Mouse (Mus musculus): ENCODE measurements around the gene Klhdc9. TPM values are rescaled to one million over a fixed set of nuclear protein-coding genes. Genes with fewer than 3 reads are reported as not detected.

Gene Klhdc9
- under 1 TPM; 0.74 to 0.83 TPM for total RNA-seq (2021)
- long read RNA-seq, experiment 1, partial matches to known transcripts: 0 of 2 reads
- long read RNA-seq, experiment 1, other reads (novel, unspliced or antisense): 1 of 2 reads
- long read RNA-seq, experiment 2, partial matches to known transcripts: 0 of 3 reads
- long read RNA-seq, experiment 2, other reads (novel, unspliced or antisense): 1 of 3 reads

DNA sequence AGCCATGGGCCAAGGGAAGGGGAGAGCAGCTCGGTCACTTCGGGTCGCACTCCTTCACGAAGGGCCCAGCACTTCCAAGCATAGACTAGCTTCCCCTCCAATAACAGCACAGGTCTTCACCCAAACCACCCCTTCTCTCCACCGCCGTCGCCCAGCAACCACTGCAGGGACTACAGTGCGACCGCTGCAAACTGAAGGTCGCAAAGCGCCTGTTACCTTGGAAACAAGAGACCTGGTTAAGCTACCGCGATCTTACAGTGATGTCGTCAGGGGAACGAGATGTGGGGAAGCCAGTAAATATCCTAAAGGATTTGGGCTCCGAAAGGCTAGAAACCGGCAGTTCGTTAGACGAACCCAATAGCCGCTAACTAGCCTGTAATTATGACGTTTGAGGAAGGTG lies at the start of gene Klhdc9:
Gene Klhdc9 (minus strand): TSS at position 143 of the 400 bp plus-strand sequence.
- DNase-seq (ENCODE audit: low spot score in 2 of 2): peak; percentile 68 to 87

DNA sequence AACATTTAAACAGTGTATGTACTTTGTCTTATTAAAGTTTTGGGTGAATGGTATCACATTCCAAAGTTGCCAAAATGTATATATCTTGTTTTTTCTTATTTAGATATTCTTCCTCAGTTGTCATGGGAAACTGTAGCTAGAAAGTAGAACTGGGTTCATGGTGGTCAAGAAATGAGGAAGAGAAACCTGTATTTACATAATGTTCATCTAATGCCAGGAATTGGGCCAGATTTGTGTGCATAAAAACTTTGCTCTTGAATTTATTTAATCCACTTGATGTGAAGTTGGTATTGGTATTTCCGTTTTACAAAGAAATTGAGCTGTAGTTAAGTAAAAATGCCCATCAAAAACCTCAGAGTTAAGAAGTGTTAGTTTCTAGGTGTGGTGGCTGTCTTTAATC lies 49.6 kb upstream of the Klhdc9 start:
- DNase-seq (ENCODE audit: low spot score in 2 of 2): no peak

DNA sequence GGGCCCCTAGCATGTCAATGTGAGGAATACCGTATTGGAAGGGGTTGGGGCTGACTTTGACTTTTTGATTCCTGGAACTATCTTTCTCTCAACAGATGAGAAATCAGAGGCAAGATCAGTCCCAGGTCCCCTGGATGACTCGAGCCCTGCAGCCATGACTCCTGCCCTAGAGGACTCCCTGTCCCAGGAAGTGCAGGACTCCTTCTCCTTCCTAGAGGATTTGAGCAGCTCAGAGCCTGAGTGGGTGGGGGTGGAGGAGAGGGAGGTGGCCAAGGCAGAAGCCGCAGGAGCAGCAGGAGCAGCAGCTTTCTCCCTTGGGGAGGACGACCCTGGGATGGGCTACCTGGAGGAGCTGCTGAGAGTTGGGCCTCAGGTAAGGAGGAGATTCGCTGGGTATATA lies 46.7 kb upstream of the Klhdc9 start:
- no peak for DNase-seq (ENCODE audit: low spot score in 2 of 2)

DNA sequence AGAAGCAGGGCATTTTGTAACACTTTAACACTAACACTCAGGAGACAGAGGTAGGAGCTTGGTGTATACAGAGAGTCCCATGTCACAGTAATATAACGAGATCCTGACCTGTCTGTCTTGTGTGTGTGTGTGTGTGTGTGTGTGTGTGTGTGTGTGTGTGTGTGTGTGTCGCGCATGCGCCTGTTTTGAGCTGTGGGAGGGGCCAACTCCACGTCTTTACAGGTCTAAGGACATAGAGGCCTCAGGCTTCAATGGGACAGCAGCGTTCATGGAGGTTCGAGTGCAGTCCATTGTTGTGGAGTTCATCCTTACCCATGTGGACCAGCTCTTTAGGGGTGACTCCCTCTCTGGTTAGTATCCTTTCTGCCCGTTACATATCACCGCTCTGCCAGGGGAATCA lies 42.4 kb upstream of the Klhdc9 start:
- DNase-seq (ENCODE audit: low spot score in 2 of 2): no peak

DNA sequence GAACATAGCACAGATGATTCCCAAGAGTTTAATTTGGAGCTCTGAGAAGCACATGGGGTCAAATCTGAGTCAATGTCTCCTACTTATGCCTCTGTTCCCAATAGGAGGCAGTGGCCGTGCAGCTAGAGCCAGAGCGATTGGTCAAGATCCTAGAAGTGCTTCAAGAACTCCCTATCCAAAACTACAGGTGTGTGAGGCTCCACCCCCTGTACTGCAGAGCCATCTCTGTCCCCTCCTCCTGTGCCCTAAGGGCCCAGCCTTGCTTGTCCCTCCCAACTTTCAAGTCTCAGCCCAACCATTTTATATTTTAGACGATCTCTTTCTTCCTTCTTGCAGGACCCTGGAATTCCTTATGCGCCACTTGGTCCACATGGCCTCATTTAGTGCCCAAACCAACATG lies 41.2 kb upstream of the Klhdc9 start:
- DNase-seq (ENCODE audit: low spot score in 2 of 2): no peak

DNA sequence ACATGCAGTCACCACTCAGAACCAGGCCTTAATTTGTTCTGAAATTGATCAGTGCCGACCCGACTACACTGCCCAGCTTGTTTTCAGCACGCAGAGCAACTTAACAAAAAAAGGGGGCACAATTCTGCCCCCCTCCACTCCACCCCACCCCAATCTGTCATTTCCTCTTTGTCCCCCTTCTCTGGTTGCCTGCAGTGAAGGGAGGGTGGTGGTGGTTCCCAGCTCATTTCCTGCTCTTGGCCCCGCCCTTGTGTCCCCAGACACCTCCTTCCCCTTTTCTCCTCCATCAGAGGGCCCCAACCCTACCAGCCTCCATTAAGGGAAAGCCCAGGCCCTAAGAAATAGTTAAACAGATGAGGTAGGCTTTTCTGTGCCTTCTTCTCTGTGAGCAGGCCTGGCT lies 29.5 kb upstream of the Klhdc9 start:
- DNase-seq (ENCODE audit: low spot score in 2 of 2): no peak

DNA sequence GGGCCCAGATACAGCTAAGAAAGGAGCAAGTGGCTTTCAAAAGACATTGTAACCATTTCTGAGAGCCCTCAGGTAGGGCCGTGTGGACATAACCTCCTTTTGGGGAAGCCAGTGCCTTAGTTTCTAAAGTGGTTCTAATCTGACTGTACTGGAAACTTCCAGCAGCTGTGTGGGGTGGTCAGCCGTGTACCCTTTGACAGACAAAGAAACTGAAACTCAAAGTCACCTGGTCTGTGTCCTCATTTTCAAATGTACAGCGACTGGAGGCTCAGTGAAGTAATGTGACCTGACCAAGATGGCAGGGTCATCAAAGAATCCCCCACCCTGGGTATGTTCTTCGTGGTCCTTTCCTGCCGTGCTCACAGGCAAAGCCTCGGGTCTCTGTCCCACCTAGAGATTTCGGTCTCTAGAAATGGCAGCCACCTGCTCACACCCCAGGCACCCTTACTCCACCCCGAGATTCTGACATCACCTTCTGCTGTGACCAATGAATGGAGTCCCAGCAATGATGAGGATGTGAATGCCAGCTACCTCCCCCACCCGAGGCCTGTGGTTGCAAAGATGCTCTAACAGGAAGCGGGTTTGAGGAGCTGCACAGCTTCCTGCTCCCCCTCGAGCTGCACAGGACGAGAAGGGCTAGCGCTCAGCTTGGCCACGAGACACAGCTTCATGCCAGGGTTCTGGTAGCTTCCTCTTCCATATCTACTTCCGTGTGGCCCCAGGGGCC lies 27.9 kb upstream of the Klhdc9 start, which contains the start of gene Arhgap30:
Gene Arhgap30 (plus strand): TSS at position 579 of the 727 bp plus-strand sequence.
- no peak for DNase-seq (ENCODE audit: low spot score in 2 of 2)

DNA sequence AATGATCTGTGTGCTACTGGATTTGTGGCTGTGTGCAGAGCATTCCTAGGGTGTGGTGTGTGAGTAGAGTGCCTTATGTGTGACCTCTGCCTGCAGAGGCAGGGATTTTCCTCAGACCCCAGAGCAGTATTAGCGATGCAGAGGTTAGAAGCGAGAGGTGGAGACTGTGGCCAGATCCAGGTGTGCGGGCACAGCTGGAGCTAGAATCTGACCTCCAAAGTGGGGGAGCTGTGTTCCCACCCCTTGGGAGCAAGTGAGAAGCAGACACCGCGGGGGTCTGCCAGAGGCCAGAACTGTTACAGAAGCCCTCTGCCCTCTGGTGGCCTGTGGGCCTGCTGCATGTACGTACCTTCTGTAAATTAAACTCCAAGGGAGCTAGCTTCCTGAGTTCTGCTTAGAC lies 26.5 kb upstream of the Klhdc9 start:
- DNase-seq (ENCODE audit: low spot score in 2 of 2): no peak

DNA sequence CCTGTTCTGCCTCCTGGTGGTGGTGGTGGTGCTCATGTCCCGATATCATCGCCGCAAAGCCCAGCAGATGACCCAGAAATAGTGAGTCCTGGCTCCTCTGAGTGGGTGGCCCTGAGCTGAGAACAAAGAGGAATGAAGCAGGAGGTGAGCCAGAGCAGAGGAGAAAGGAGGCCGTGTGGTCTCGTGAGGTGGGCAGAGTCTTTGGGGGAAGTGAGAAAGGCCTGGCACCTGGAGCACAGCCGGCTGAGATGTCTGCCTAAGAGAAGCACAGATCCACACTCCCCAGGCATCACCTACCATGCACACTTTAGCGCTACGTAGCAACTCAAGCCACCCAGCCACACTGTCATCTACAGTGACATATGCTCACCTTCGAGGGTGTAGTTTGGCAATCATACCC lies 24.6 kb upstream of the Klhdc9 start:
- DNase-seq (ENCODE audit: low spot score in 2 of 2): no peak

DNA sequence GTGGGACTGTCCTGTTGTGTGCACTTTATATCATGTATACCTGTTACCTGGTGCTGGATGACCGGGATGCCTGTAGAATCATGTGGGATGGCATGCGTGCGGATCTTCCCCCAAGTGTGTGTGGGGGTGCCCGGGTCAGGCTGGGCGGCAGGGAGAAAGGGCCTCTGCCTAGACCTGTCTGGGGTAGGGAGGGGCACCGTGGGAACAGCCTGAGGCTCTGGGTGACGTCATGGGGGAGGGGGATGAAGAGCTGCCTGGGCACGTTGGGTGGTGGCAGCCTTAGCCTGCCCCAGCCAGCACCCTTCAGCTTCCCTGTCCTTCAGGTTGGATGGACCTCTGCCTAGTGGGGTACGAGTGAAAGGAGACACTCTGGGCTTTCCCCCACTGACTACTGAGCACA lies 23.8 kb upstream of the Klhdc9 start:
- no peak for DNase-seq (ENCODE audit: low spot score in 2 of 2)

DNA sequence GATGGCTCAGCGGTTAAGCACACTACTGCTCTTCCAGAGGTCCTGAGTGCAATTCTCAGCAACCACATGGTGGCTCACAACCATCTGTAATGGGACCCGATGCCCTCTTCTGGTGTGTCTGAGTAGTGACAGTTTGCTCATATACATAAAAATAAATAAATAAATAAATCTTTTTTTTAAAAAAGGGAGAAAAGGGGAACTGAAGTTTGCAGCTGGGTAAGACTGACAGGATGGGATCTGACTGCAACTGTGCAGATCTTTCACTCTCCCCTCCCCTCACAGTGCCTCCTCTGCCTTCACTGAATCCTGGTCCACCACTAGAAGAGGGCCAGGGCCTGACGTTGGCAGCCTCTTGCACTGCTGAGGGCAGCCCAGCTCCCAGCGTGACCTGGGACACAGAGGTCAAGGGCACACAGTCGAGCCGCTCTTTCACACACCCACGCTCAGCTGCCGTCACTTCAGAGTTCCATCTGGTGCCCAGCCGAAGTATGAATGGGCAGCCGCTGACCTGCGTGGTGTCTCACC lies 21.6 kb upstream of the Klhdc9 start:
- no peak for DNase-seq (ENCODE audit: low spot score in 2 of 2)

DNA sequence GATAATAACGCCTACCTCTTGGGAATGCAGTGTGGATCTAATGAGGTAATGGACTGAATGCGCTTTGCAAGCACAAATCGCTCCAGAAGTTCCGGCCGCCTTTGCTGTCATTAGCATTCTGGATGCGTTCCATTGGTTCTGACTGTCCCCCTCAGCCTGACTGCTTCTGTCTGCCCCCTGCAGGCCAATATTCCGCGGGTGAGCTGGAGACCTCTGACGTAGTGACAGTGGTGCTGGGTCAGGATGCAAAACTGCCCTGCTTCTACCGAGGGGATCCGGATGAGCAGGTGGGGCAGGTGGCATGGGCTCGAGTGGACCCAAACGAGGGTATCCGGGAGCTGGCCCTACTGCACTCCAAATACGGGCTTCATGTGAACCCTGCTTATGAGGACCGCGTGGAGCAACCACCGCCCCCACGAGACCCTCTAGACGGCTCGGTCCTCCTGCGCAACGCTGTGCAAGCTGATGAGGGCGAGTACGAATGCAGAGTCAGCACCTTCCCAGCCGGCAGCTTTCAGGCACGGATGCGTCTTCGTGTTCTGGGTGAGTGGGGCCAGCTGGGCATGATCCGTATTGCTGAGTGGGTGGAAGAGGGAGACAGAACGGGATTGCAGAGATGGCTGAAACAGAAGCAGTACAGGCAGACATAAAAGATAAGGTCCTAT lies 19.5 kb upstream of the Klhdc9 start:
- DNase-seq (ENCODE audit: low spot score in 2 of 2): peak; percentile 52 to 66

DNA sequence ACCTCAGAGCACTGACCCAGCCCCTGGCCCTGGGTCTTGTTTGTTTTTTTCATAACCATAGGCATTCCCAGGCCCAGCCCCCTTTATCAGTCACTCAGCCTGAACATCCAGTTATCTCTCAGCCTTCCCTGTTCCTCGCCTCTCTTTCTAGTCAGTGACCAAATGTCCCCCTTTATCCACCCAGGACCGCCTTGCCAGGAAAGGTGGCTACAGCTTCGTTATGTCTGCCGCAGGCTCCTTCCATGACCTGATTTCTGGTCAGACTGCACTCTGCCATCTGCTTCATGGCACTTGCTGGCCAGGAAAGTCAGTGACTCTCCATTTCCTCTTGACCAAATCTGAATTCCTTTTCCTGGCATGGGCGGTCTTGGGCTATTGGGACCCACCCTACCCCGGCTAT lies 17.7 kb upstream of the Klhdc9 start:
- no peak for DNase-seq (ENCODE audit: low spot score in 2 of 2)

DNA sequence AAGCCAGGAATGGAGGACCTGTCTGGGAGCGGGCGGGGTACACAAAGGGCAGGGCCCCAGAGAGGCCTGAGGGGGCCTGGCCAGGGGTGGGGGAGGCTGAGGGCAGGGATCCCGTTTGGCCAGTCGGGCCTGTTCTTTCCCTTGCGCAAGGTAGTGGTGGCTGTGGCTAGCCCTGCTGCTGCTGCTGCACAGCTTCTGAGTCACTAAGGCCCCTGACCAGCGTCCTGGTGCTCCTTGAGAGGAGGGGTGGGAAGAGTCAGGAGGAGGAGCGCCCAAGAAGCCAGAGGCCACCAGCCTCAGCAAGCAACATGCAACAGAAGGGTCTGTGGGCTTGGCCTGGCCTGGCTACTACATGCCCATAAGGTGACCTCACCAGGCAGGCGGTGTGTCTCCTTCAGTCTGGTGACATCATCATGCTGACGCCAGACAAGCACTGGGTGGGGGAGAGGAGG lies 15.1 kb upstream of the Klhdc9 start:
- no peak for DNase-seq (ENCODE audit: low spot score in 2 of 2)

DNA sequence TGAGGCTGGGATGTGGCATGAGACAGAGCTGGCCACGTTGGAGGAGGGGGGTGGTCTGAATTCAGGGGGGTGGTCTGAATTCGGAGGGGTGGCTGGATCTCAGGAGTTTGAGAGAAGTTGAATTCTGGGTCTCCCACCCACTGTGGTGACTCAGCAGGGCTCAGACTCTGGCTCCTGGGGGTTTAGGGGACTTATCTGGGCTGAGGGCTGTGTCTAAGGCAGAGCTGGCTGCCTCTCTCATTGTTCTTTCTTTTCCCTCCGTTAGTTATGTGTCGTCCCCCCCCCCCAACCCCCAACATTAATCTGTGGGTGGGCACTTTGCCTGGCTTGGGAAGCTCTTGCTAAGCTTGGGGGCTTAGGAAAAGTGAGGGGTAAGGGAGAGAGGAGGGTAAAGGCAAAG lies 13.3 kb upstream of the Klhdc9 start:
- DNase-seq (ENCODE audit: low spot score in 2 of 2): no peak

DNA sequence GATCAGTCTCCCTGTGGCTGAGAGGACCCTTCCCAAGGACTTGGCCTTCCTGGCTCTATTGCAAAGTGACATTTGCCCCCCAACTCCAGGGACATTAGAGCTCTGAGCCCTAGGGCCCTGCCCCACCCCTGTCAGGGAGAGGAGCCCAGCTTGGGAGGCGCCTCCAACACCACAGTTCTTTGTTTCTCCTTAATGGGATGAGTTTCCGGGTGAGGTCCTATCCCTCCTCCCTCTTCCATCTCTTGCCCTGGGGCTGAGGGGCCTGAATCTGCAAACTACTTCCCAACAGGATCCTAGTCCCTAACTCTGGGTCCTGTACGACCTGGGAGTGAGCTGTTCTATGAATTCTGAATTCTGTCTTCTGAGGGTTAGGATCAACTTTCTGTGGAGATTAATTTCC lies 12.3 kb upstream of the Klhdc9 start:
- DNase-seq (ENCODE audit: low spot score in 2 of 2): no peak

DNA sequence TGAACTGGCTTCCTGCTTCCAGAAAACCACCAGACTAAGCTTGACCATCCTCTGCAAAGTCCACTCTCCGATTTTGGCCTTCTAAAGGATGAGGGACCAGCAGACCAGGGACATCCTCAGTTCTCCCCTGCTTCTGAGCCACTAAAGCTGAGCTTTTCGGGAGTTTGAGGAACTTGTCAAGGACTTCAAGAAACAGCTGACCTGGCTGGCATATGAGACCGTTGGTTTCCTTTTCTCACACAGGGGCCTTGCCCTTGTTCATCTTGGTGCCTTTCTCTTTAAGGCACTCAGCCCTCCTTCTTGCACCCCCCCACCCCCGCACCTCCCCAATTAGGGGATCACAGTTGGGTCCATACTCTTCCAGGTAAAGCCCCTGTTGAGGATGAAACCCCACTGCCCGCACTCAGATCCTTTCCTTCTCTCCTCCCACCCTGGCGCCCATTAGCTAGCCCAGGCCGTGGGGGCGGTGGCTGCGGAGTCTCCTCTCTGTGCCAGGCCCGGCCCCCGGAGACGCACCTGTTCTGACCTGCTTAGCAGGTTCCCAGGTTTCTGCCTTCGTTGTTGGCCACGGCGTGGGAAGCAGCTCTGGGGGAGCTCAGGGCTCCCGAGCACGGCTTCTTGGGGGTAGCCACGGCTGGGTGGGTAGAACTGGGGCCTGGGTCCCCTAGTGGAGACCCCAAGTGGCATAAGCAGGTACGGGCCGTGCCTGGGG lies 9.4 kb upstream of the Klhdc9 start, which contains the start of gene Nectin4:
Gene Nectin4 (plus strand): TSS at position 255 of the 712 bp plus-strand sequence.
- no peak for DNase-seq (ENCODE audit: low spot score in 2 of 2)

DNA sequence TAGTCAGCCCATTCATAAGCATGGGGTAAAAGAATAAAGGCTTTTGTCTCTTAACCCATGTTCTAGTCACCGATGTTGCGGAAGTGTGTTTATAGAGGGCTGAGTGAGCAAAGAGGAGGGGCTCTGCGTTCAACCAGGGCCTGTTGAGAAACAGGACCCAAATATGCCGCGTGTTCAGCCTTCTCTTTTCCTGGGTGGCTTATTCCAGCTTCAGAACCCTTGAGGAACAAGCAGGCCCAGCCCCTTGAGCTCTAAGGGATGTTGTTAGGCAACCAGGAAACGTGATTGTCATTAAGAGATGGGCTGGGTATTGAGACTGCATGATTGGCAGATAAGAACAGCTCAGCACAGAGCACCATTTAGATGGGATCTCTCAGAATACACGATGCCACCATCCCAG lies 5.3 kb upstream of the Klhdc9 start:
- no peak for DNase-seq (ENCODE audit: low spot score in 2 of 2)

DNA sequence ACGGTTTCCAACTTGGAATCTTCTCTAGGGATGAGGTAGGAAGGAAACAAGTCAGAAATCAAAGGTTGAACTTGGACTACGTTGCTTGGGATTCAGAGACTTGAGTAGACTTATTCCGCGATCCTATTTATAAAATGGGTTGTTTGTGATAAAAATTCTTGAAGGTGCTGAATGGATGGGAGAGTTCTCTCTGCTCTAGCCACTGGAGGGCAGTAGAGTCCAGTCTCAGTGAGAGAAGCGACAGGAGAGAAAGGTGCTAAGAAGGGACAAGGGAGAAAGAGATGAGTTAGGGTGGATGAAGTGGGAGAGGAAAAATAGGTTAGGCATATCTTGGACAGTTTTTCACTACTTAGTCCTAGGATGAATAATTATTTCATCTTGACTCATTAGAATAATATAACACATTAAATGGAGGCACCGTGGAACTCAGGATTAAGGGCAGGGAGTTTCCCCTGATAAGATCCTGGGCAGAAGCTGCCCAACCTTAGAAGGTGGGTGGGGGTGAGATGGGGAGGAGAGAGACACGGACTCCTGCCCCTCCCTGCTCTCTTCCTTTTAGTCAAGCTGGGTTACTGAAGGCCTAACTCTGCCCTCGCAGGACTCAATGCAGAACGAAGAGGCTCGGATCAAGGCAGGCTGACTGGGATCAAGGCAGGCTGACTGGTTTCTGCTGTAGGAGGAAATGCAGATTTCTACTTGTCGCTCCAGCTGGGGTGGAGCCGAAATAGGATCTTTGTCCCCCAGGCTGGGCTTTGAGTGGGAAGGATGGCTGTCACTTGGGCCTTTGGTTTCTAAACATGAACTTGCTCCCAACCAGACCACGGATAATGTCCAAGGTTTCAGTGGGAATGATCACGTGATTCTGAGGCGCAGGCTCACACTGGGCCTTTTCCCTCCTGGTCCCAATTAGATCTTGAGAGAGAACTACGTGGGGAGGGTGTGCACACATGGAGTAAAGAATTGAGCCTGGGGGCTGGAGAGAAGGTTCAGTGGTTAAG lies 807 bp upstream of the Klhdc9 start:
- peak in 1 of 2 experiments; percentile 68 for DNase-seq (ENCODE audit: low spot score in 2 of 2)

DNA sequence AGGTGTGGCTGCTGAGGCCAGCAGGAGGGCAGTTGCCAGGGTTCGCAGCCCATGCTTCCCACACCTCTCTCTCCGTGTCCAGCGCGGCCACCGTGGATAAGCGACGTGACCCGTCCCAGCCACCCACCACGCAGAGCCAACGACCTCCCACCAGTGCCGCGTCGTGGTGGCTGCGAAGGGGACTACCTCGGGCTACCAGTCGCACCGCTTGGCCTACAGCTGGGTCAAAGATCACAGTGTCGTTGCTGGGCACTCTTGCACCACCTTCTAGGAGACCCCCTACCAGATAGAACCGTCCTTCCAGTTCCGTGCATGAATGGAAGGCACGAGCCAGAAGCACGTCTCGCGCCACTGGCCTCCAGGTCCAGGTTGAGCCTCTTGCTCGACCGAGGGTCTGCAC lies 345 bp downstream of the Klhdc9 start:
- DNase-seq (ENCODE audit: low spot score in 2 of 2): no peak
